In the genomic region with DNA sequence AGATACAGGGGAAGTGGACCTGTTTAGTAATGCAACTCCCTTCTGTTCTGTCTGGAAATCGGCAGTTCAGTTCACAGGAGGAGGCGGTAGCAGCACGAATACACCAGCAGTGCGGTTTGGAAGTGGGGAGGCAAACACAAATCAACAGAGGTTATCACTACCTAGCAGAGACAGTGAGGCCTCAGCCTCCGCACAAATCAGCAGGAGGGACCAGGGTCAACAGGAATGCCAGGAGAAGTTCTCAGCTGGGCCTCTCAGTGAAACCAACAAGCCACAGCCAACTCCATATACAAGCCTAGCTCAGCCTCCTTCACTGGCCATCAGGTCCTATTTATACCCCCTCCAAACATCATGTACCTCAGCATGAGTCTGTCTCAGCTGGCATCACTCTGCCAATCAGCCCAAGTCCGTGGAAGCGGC, we compare ENCODE assay signal across 15 mouse cellular contexts. TPM values are rescaled to one million over a fixed set of nuclear protein-coding genes. Genes with fewer than 3 reads are reported as not detected.
DNase-seq lines count a peak whose midpoint lies in the region; ATAC-seq and TF ChIP-seq lines count a peak whose summit lies in the region.
"Had no signal": no experiment of that assay in that cellular context is flagged by ENCODE, and none has a peak within 500 bp of the region (broad histone marks: within the 10 kb centered on the region; RNA-seq: fewer than 3 reads in every experiment).

No protein-coding gene starts in this region.

- intact Hi-C loops in heart, postnatal 25 days (cut with DNase I), result no loop called here
- intact Hi-C loops in left cerebral cortex, postnatal 25 days (cut with DNase I), result no loop called here

- ATAC-seq in heart, embryonic 12.5 days (ENCODE audit: insufficient number of reproducible peaks, low FRiP score), result peak; percentile 78; the same call in 1 of the 2 replicates
- peak; percentile 31; the same call in 1 of the 2 replicates for ATAC-seq in heart, embryonic 15.5 days (replicated peaks; ENCODE audit: insufficient number of reproducible peaks, insufficient read depth, low FRiP score, low read depth)
- peak; percentile 34; the same call in 1 of the 2 replicates for ATAC-seq in megakaryocyte progenitor cell, adult 5-6 weeks (replicated peaks; ENCODE audit: poor library complexity)
- ATAC-seq: forebrain, embryonic 13.5 days had no signal

- TF ChIP-seq CTCF in cerebellum, adult 2 months (IDR thresholded peaks at IDR 0.05; ENCODE audit: borderline replicate concordance, insufficient read depth, low read depth, low read length), result no peak

- H3K9ac ChIP-seq in heart, embryonic 12.5 days, result no peak overlapping the region
- H3K9ac ChIP-seq in heart, embryonic 15.5 days, result no peak overlapping the region
- H3K9ac ChIP-seq: embryonic facial prominence, embryonic 12.5 days; forebrain, embryonic 13.5 days; hindbrain, embryonic 14.5 days had no signal

- H3K36me3 ChIP-seq in heart, embryonic 12.5 days, result no peaks in the 10 kb centered on the region
- no peaks in the 10 kb centered on the region for H3K36me3 ChIP-seq in heart, embryonic 15.5 days
- H3K36me3 ChIP-seq: embryonic facial prominence, embryonic 12.5 days had no signal

- H3K27me3 ChIP-seq in heart, embryonic 12.5 days (replicated peaks), result no peaks in the 10 kb centered on the region
- no peaks in the 10 kb centered on the region for H3K27me3 ChIP-seq in cerebellum, adult 2 months (ENCODE audit: control insufficient read depth, insufficient read depth, low read length)
- H3K27me3 ChIP-seq in heart, embryonic 15.5 days, result no peaks in the 10 kb centered on the region
- H3K27me3 ChIP-seq: embryonic facial prominence, embryonic 12.5 days; forebrain, embryonic 13.5 days; megakaryocyte, embryonic 14.5 days had no signal

- no peaks in the 10 kb centered on the region for H3K9me3 ChIP-seq in heart, embryonic 12.5 days (replicated peaks)
- H3K9me3 ChIP-seq in heart, embryonic 15.5 days (replicated peaks), result no peaks in the 10 kb centered on the region
- H3K9me3 ChIP-seq: embryonic facial prominence, embryonic 12.5 days; forebrain, embryonic 13.5 days; megakaryocyte, embryonic 14.5 days had no signal

- peak overlapping the region; percentile 16 for H3K4me2 ChIP-seq in heart, embryonic 12.5 days
- H3K4me2 ChIP-seq in heart, embryonic 15.5 days, result peak overlapping the region; percentile 46
- H3K4me2 ChIP-seq: embryonic facial prominence, embryonic 12.5 days; forebrain, embryonic 13.5 days; hindbrain, embryonic 14.5 days had no signal

- H3K27ac ChIP-seq in heart, embryonic 12.5 days (ENCODE audit: poor library complexity, severe bottlenecking), result peak overlapping the region; percentile 80
- H3K27ac ChIP-seq in cerebellum, adult 2 months (ENCODE audit: insufficient read depth, low read length), result 0 out of 2 replicates have a peak overlapping the region, but pooled peaks have one; percentile 20
- peak overlapping the region; percentile 78 for H3K27ac ChIP-seq in heart, embryonic 15.5 days
- H3K27ac ChIP-seq: embryonic facial prominence, embryonic 12.5 days; forebrain, embryonic 13.5 days; hindbrain, embryonic 14.5 days had no signal

- H3K4me3 ChIP-seq in heart, embryonic 12.5 days, result no peak overlapping the region
- H3K4me3 ChIP-seq in cerebellum, adult 2 months (replicated peaks; ENCODE audit: insufficient read depth, low read depth, low read length), result no peak overlapping the region
- H3K4me3 ChIP-seq in heart, embryonic 15.5 days, result no peak overlapping the region
- H3K4me3 ChIP-seq: embryonic facial prominence, embryonic 12.5 days; forebrain, embryonic 13.5 days; megakaryocyte, embryonic 14.5 days; myocyte had no signal

- no peak for DNase-seq in heart, postnatal 25 days (ENCODE audit: low spot score)
- peak; percentile 61 to 63 for DNase-seq in cerebellum, adult 2 months
- no peak for DNase-seq in right cerebral cortex, adult 18-20 months
- no peak for DNase-seq in left cerebral cortex, postnatal 25 days (ENCODE audit: low spot score in 2 of 2)
- DNase-seq: adrenal gland, postnatal 10 days; kidney, adult 2 months; lung, adult 2 months had no signal

- peaks cover 22% of the 10 kb centered on the region for H3K4me1 ChIP-seq in heart, embryonic 12.5 days (replicated peaks)
- H3K4me1 ChIP-seq in cerebellum, adult 2 months (ENCODE audit: control insufficient read depth, insufficient read depth, low read length), result peaks cover 6% of the 10 kb centered on the region
- peaks cover 23% of the 10 kb centered on the region for H3K4me1 ChIP-seq in heart, embryonic 15.5 days (replicated peaks)
- H3K4me1 ChIP-seq: embryonic facial prominence, embryonic 12.5 days; forebrain, embryonic 13.5 days had no signal

- TF ChIP-seq POLR2A in cerebellum, adult 2 months (IDR thresholded peaks at IDR 0.05; ENCODE audit: borderline replicate concordance, insufficient read depth, low read length), result no peak

- WGBS in heart, embryonic 12.5 days, result 53% methylated on average over 7 of the region's 7 CpGs
- WGBS in cerebellum, adult 2 months, result 17% methylated on average over 7 of the region's 7 CpGs
- 43% methylated on average over 7 of the region's 7 CpGs for WGBS in heart, embryonic 15.5 days

RNA-seq across cellular contexts. Expression of a gene that starts 10.9 kb away (rescaled TPM):
- 21.8 and 24.9 TPM in 2 replicates for polyA plus RNA-seq in heart, embryonic 12.5 days (2016; fragmentation: Nextera tagmentation; extraction: Ambion mirVana)
- 10 to 100 TPM; 22.8 TPM for total RNA-seq in heart, postnatal 25 days (2021)
- 18.8 and 19.8 TPM in 2 replicates for polyA plus RNA-seq in cerebellum, adult 2 months (2012; rRNA removed)
- polyA plus RNA-seq in heart, embryonic 15.5 days (2015; fragmentation: Nextera tagmentation; extraction: Ambion mirVana), result 15.8 and 15.9 TPM in 2 replicates
- 0.95 and 2.6 TPM in 2 replicates for total RNA-seq in megakaryocyte progenitor cell, adult 5-6 weeks (2015)
- 0.33 and 2.5 TPM in 2 replicates for total RNA-seq in megakaryocyte progenitor cell, adult 5-6 weeks (2017)
- total RNA-seq in left cerebral cortex, postnatal 25 days (2021), result 1 to 10 TPM; 7.6 to 8.2 TPM

RNA-seq across cellular contexts. Expression of a gene that starts 48.5 kb away (rescaled TPM):
- polyA plus RNA-seq in heart, embryonic 12.5 days (2016; fragmentation: Nextera tagmentation; extraction: Ambion mirVana), result 1.9 and 2.3 TPM in 2 replicates
- 10 to 100 TPM; 11.5 to 12.1 TPM for total RNA-seq in heart, postnatal 25 days (2021)
- 42.3 and 47.6 TPM in 2 replicates for polyA plus RNA-seq in cerebellum, adult 2 months (2012; rRNA removed)
- 2.2 and 2.5 TPM in 2 replicates for polyA plus RNA-seq in heart, embryonic 15.5 days (2015; fragmentation: Nextera tagmentation; extraction: Ambion mirVana)
- 2.0 and 4.5 TPM in 2 replicates for total RNA-seq in megakaryocyte progenitor cell, adult 5-6 weeks (2015)
- 2.5 and 4.1 TPM in 2 replicates for total RNA-seq in megakaryocyte progenitor cell, adult 5-6 weeks (2017)
- 10 to 100 TPM; 29.9 to 32.9 TPM for total RNA-seq in left cerebral cortex, postnatal 25 days (2021)

Comparison
In these comparisons a context has a peak if more than half of its experiments do, and no peak if none do; other contexts are left out.
1. H3K27ac ChIP-seq: peak in every context shown above with its lines; median percentile 80 in heart, embryonic 12.5 days; 78 in heart, embryonic 15.5 days; 20 in cerebellum, adult 2 months.
2. DNase-seq: peak in cerebellum, adult 2 months (2 of 2); none in heart, postnatal 25 days (single experiment), right cerebral cortex, adult 18-20 months (single experiment) and left cerebral cortex, postnatal 25 days (0 of 2).
3. Peak in every context shown above with its lines, with median percentiles within 50 percentile points of each other: ATAC-seq.